Mouse (Mus musculus): ENCODE results near the gene Irf2bpl.

GRCm38 (mm10) chr12:86916796-86917573, 32.4 kb upstream of the Irf2bpl start:
- TF ChIP-seq CTCF (IDR thresholded peaks at IDR 0.05; ENCODE audit: low read depth) (no peak), EP300 (IDR thresholded peaks at IDR 0.05; ENCODE audit: low read depth) (no peak)

Measured in liver, embryonic 14.5 days (tissue).